Mouse (Mus musculus) left cerebral cortex, adult 8-10 months (tissue): ENCODE results near the gene Insl3. TPM values are rescaled to one million over a fixed set of nuclear protein-coding genes. Genes with fewer than 3 reads are reported as not detected.
"Not testable (repeated sequence)": the region's sequence is repeated elsewhere in the genome, so short reads cannot be mapped to it uniquely, and the experiment has no call there.

Source experiments
- DNase-seq, 2 experiments: peaks; one replicate each; pipeline ENCODE4 v3.0.0; 2022; ENCODE audit warnings: low spot score in 2 of 2
- total RNA-seq, 4 experiments: library from RNA; stranded (reverse); gene quantifications; 2 replicates each; pipeline ENCODE4 v1.2.4; 2022

Gene Insl3
- total RNA-seq, 4 experiments from 2014 or later, result 1.4 to 3.2 (median 2.1) TPM

DNA sequence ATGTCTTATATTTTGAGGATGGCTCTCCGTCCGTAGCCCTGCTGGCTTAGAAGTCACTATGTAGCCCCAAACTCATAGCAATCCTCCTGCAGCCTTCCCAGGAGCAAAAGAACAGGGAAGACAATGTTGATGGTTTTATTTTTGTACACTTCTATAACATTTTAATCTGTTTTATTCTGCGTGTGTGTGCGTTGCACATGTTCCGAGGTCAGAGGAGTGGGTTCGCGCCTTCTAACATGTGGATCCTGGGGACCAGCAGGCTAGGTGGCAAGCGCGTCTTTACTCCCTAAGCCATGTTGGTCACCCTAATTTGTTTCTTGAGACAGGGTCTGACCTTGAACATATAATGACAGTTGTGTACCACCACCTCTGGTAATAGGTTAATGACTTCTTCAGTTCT is 12.2 kb upstream of the Insl3 start:
- DNase-seq, result no peak

DNA sequence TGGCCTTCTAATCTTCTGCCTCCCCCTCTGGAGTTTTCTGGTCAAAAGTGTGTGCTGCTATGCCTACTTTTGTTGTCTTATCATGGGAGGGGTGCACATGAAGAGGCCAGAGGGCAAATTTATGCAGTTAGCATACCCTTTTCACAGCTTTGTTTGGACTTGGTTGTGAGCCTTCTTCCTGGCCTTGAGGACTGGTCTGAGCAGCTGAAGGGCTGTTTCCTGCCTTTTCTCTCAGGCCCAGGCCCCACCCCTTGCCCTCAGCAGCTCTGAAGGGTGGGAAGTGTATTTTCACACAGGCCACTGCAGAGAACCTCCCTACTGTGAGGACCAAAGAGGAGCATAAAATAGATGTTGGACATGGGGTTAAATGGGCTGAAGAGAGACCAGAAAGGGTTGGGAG is 11.5 kb upstream of the Insl3 start:
- DNase-seq, result no peak

DNA sequence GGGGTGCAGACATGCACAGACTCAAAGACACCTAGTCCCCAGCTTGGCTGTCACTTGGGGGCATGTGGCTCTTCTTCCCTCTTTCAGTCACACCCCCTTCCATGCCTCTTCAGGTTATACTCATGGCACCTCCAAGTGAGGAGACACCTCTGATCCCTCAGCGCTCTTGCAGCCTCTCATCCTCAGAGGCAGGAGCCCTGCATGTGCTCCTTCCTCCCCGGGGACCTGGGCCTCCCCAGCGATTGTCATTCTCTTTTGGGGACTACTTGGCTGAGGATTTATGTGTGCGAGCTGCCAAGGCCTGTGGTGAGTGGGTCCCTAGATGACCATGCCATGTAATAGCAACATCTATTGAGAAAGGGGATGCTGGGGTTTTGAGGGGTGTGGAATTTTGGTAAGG is 10.8 kb upstream of the Insl3 start:
- no peak for DNase-seq

DNA sequence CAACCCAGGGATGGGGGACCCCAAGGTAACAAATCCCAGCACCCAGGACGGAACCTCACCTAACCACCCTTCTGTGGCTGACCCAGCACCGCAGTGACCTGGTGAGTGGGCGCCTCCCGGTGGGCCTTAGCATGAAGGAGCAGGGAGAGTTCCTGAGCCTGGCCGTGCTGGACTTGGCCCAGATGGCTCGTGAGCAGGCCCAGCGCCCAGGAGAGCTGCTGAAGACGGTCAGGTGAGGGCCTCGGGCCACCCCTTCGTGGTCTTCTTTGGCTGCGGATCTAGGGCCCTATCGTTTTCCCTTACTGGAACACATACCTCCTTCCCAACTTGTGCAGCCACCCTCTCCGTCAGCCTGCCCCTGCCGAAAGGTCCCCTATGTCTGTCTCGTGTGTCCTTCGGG is 9.9 kb upstream of the Insl3 start:
- no peak for DNase-seq

DNA sequence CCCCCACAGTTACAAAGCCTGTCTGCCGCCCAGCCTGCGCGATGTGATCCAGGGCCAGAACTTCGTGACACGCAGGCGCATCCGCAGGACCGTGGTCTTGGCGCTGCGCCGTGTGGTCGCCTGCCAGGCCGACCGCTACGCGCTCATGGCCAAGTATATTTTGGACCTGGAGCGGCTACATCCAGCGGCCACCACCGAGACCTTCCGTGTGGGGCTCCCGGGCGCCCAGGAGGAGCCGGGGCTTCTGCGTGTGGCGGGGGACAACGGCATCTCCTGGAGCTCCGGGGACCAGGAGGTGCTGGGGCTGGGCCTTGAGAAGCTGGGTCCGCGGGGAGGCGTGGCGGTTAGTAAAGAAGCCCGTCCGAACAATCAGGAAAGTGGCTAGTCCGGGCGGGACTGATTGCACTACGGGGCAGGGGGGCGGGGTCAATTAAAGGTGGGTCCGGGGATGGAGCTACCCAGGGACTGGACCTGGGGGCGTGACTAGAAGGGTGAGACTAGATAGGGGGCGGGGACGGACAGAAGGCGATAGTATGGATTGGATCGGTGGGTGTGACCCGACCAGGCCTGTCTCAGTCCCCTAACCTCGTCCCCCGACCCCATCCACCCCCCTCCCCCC is 9.4 kb upstream of the Insl3 start:
- DNase-seq, result no peak

DNA sequence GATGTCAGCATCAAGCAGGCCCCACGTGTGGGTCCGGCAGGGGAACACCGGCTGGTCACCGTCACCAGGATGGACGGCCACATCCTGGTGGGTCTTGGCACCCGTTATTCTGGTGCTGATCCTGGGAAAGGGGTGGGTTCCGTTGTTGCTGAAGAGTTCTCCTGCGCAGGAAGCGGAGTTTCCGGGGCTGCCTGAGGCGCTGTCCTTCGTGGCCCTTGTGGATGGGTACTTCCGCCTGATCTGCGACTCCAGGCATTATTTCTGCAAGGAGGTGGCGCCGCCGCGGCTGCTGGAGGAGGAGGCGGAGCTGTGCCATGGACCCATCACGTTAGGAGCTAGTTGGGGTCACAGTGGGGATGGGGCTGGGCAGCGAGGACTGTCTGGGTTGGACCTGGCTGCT is 8.5 kb upstream of the Insl3 start:
- DNase-seq, result no peak

DNA sequence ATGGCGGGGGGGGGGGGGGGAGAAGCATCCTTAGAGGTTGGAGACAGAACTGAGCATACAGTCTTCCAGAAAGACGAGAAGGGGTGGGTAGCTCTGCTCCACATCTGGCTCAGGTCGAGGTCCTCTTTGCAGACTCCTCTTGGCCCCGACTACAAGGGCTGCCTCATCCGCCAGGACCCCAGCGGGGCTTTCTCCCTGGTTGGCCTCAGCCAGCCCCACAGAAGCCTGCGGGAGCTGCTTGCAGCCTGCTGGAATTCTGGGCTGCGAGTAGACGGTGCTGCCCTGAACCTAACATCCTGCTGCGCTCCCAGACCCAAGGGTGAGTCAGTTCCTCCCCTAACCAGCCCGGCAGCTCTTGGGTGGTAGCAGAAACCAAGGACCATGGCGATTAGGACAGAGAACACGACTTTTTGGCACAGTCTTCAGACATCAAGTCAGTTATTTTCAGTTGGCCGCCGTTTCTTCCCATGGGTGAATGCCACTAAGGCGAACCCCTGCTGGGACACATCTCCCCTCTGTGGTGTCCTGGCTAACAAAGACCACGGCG is 7.6 kb upstream of the Insl3 start:
- no peak for DNase-seq

DNA sequence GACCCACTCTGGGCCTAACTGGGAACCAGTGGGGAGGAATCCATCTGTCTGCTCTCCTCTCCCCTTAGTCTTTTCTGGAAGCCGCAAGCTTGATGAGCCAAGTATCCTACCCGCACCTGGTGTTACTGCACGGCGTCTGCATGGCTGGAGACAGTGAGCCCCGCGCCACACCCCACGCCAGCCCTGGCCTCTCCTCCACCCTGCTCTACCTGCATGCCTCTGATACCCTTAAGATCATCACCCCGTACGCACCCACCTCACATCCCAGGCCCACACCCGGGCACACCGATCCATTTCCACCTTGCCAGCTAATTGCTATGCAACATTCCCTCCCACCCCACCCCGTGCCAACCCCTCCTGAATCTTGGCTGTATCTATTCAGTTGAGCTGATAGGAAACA is 6.2 kb upstream of the Insl3 start:
- DNase-seq, result no peak

DNA sequence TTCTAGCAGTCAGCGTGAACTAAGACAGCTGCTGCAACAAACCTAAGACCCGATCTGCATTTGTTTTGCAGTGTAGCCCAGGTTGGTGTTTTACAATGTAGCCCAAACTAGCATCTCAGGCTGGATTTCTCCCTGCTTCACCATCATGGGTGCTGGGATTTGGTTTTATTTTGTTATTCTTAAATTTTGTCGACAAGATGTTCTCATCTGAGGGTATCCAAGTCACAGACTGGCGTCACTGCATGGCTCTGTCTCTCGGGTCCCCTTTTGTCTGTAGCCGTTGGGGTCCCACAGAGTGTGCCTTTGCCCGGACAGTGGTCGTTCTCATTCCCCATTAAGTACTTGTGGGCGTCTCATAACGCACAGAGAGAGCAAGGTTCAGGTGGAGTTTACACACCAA is 4.3 kb upstream of the Insl3 start:
- no peak for DNase-seq

DNA sequence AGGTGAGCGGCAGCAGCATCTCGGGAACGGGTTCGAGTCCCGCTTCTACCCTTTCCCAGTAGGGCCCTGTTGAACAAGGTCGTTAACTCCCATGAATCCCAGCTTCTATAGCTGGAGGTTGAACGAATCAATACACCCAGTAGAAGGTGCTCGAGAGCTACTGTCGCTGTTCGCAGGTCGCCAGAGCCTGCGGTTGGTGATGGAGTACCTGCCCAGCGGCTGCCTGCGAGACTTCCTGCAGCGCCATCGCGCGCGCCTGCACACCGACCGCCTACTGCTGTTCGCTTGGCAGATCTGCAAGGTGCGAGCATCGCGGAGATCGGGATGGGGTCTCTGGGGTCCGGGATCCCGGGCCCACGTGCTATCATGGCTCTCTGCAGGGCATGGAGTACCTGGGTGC is 3.4 kb upstream of the Insl3 start:
- no peak for DNase-seq

DNA sequence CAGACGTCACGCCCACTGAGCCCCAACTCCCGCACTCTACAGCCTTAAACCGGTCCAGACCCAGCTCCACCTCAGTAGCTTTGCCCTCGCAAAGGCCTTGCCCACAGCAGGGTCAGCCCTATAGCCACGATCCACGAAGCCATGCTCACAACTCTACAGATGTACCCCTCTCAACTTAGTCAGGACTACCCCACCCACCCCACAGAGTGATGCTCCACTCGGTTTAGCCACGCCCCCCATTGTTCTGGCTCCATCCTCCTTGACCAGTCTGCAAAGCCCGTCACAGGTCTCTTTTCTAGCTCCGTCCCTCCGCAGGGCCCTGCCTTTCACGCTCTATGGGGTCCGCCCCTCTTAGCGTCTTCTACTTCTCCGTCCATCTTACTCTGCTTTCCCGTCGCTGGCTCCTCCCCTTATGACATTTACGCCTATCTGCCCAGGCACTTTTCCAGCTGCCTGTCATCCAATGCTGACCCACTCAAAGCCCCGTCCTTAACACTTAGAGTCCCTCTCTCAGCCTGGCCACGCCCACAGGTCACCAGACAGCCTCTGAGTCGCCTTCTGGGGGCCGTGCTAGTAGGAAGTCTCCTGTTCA is 2.8 kb upstream of the Insl3 start:
- no peak for DNase-seq

DNA sequence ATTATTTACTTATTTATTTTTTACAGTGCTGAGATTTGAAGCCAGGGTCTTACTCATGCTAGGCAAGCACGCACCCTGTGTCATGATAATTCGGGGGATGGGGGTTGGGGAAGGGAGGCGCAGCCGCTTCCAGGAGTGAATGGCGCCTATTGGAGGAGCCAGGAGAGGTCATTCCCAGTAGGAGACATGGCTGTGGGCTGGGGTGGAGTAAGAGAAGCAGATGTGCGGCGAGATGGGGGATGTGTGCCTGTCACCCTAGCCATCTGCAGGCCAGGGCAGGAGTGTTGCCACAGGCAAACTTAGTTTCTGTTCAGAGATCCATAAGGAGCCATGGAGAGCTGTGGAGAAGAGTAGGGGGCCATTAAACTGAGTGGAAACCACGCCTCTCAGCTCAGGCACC is 1.4 kb upstream of the Insl3 start:
- no peak for DNase-seq

DNA sequence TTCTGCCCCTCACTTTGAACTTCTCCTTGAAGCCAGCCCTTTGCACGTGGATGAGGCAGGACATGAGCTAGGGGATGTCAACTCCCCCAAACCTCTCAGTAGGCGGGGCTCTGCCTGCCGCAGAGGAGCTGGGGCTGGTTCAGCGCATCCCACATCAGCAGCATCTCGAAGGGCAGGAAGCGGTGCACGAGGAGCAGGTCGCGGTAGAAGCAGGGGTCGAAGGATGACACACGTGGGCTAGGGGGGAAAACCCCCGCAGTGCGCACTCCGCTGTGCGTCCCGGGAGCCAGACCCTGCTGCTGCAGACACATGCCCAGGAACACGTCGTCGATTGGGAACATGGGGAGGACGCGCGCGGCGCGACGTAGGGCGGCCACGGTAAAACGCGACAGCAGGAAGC is 3.5 kb downstream of the Insl3 start:
- no peak for DNase-seq

DNA sequence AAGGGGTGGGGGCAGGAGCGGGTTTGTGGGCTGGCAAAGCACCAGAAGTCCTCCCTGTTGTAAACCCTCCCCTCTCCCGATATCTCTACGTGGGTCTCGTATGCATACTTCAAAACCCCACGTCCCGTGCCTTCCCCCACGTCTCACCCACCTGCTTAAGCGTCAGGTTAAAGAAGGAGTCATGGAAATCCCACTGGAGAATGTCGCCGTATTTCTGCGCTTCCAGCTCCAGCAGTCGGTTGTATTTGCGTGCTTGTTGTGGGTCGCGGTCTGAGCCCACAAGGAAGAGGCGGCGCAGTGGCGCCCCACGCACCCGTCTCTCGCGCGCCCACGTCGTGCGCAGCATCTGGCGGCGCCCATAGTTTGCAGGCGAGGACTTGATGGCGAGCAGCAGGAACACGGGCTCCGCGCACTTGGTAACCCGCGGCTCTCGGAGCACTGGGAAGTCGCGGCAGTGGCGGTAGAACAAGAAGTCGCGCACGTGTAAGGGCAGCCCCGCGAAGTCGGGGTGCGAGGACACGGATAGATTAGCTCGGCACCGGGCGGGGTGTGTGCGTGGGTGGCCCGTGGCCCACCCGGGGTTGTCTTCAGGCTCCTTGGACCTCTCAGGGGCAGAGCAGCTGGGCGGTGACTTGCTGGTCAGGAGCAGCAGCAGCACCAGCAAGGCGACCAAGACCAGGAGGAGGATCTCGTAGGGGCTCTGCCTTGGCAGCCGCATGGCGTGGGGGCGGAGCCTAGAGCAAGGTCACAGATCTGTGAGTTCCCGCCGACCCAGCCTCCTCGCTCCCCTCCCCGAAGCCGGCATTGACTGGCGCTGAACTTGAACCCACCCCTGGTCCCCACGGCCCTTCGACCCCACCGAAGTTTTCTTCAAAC is 4.4 kb downstream of the Insl3 start:
- no peak for DNase-seq

DNA sequence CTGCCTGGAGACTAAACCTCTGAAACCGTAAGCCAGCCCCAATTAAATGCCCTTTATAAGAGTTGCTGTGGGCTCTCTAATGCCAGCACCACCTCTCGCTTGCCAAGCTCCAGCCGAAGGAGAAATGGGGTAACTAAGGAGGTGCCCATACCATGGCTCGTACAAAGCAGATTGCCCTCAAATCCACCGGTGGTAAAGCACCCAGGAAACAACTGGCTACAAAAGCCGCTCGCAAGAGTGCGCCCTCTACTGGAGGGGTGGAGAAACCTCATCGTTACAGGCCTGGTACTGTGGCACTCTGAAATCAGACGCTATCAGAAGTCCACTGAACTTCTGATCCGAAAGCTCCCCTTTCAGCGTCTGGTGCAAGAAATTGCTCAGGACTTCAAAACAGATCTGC is 6.4 kb downstream of the Insl3 start:
- not testable (repeated sequence) for DNase-seq

DNA sequence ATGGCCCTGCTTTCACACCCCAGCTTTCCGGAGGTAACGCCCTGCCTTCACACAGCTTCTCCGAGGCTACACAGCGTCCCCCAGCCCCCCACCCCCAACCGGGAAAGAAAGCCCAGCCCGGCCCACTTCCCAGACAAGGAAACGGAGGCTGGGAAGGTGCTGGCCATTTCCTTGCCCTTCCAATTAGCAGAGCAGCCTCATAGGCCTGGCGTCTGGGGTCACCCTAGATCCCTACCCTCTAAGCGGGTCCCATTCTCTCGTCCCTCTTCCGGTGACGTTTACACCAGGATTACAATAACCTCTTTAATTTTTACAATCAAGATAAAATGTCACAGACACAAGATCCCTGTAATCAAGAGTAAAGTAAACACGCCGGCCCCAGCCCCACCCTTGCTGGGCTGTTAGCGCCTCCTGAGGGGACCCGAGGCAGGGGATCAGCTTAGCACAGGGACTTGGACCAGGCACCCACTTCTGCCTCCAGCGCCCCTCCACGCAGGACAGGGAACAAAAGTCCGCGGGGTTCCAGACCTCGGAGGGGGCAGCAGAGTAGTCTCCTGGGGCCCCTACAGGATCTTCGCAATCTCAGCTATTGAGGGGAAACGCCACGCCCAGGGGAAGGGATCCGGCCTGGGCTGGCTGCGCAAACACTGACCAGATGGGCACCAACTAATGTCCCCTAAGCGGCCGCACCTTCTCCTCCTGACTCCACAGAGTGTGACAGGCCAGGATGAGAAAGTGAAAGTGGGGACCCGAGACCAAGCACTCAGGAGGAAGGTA is 11.7 kb downstream of the Insl3 start:
- no peak for DNase-seq

DNA sequence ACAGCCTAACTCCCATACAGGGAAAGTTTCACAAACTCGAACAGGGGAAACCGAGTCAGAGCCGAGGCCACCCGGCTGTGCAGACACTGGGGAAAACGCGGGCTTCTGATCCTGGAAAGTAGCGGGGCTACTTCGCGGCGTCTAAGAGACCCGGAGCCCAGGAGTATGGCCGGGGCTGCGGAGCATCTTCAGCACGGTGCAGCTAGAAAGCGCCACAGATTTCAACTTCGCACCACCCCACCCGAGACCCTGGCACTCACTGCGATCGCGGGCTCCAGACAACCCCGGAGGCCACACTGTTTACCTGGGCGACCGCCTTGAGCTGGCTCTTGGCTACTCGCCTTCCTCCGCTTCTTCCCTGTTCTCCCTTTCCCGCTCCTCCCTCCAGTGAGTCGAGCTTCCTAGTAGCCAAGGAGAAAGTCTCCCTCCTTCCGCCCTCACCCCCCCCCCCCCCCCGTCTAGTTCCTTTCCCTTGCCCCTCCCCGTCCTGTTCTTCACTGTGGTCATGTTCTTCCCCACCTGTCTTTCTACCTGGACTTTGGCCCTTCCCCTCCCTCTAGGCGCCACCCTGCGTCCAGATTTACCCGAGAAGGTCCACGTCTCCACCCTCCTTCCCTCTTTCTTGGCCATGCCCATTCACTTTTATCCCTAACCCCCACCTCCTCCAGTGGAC is 12.5 kb downstream of the Insl3 start, which contains the start of gene B3gnt3:
Gene B3gnt3, minus strand, starts transcription at position 376 of the 673 bp plus-strand sequence.
- no peak for DNase-seq

DNA sequence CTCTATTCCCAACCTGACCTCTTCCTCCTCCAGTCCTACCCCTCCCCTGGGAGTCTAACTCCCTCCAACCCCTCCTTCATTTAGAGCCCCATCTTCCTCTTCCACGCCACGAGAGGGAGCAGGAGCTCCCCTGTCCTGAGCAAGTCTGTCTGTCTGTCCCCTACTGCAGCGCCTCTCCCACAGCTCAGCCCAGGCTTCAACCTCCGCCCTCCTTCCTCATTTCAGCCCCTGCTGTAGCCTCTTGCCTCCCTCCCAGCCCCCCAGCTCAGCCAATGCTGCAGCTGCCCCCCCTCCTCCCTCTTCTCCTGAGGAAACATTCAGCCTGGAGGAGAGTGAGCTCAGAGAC is 13.0 kb downstream of the Insl3 start:
- DNase-seq, result no peak

DNA sequence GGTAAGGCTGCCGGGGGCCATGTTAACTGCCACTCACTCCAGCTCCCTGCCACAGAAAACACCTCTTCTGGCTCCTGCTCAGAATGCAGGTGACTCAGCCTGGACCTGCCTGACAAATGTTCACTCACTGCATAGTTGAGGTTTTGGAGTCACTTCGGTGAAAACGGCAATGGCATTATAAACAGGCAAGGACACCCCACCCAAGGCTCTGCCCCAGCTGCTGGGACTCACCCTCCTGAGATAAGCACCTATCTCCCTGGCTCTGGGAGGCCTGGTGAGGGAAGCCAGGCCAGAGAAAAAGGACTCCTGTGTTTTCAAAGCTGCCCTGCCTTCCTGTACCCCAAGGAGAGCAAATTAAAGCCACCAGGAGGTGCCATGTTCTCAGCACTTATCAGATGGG is 13.9 kb downstream of the Insl3 start:
- no peak for DNase-seq

DNA sequence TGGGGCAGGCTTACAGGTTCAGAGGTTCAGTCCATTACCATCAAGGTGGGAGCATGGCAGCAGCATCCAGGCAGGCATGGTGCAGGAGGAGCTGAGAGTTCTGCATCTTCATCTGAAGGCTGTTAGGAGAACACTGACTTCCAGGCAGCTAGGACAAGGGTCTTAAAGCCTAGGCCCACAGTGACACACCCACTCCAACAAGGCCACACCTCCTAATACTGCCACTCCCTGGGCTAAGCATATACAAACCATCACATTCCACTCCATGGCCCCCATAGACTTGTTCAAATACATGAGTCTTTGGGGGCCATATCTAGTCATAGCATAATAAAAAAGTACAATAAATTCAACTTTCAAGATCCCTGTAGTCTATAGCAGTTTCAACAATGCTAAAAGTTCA is 14.4 kb downstream of the Insl3 start:
- DNase-seq, result not testable (repeated sequence)

DNA sequence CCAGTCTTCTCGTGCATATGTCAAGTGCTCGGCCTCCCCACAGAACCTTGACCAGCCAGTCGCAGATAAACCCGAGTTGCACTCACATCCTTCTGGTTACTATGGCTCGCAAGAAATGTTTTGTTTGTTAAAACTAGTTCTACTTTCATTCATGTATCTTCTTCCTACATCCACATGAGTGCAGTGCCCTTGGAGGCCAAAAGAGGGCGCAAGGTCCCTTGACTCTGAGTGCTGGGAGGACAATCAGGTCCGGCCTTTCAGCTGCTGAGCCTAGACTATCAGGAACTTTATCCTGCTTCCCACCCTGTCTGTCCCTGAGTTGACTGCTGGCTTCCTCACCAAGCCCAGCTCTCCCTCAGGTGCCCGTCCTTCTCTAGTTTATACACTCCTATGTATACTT is 18.9 kb downstream of the Insl3 start:
- no peak for DNase-seq
